Mouse (Mus musculus): ENCODE data around the gene Daam2.

Gene Daam2

DNA sequence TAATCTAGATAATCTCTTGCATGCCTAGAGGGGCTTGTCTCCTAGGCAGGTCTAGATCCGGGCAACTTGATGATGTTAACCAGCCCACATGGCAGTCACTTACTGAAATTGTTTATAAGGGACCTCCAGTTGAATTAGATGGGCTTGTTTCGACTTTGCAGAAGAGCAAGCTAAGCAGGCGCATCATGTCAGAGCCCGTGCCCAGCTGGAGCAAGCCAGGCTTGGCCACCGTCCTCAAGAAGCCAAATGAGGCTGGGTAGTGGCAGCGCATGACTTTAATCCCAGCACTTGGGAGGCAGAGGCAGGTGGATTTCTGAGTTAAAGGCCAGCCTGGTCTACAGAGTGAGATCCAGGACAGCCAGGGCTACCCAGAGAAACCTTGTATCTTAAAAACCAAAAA, 133.0 kb downstream of the Daam2 start:
- DNase-seq (ENCODE audit: low read depth): no peak

DNA sequence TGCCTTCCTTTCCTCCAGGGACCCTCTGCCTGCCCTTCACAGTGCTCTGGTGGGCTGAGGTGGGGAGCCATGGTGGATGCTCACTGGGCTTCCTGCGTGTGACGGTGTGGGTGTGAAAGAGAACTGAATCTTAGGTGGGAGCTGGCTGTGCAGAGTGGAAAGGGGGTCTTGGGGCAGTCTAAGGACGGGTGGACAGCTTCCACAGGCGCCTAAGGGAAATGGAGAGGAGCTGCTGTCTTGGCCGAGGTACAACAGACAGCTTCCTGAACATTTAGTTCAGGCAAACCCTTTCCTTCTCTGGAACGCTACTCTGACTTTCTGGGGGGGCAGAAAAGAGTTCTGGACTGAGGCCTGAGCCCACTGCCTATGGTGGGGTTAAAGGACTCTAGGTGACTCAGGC, 134.0 kb downstream of the Daam2 start:
- no peak for DNase-seq (ENCODE audit: low read depth)

DNA sequence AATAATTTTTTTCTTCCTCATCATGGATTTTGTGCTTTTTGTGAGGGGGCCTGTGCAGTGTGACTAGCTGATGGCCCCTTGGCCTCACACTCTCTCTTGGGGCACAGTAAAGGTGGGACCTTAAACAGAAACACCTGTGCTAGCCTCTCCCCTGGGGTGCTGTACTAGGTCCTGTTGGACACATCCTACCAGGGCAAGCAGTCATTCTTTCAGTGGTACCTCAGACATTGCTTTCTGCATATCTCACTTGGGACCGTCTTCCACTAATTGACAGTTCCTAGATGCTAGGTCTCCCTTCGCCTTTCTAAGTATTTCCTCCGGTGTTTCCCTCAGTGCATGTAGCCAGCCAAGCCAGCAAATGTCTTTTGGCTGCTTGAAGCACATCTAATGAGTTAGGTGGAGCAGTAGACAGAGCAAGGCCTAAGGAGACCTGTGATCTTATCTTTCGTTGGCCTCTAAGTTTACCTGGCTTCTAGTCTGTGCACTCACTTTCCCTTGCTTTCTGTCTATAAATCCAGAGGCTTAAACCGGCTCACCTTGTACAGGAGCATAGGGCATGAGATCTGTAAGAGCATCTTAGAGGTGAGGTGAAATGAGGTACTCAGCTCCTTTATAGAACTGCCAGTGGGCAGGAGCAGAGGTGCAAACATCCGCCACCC, 134.5 kb downstream of the Daam2 start:
- DNase-seq (ENCODE audit: low read depth): no peak

DNA sequence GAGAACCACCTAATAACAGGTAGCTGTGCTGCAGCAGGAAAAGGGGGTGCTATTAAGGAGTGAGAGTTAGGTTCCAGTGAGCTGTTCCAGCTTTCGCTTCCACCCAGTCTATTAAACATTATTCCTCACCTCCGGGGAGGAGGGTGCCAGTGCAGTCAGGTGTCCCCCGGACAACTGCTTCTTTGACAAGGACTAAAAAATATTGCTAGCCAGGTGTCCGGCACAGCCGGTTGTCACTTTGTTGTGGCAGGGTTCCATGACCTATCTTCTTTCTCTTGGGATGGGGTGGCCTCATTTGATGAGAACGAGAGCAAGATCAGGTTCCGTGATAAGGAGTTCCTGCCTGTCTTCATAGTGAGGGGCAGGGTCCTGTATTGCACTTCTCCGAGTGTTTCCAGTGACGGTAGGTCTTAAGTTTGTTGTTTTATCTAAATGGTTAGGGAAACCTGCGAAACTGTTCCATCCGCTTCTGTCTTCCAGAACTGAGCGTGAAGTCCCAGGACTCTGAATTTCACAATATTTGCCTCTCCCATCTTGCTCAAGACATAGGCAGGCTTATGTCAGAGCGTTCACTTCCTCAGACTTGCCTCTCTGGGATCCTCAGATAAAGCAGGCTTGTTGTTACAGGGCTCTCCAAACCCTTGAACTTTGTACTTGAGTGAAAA, 135.3 kb downstream of the Daam2 start:
- no peak for DNase-seq (ENCODE audit: low read depth)

DNA sequence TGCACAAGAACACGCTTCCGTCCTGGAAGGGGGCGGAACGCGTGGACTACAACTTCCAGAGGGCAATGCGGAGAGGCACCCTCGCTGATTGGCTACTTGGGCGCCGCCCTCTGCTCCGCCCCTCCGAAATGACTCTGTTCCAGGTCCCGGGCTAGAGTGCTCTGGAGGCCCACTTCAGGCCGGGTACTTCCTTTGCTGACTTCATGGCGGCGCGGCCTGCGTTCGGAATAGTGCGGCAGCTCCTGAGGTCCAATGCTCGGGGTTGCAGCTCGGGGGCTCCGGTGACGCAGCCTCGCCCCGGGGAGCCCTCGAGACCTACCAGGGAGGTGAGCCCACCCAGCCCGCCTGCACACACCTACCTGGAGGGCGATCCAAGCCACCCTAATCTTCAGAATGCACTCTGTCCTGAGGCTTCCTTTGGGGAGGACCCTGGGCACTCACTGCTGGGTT, 135.9 kb downstream of the Daam2 start, which contains the start of gene Mocs1:
Mocs1 (plus strand) TSS at position 124 of the 450 bp plus-strand sequence.
- DNase-seq (ENCODE audit: low read depth): peak; percentile 85

DNA sequence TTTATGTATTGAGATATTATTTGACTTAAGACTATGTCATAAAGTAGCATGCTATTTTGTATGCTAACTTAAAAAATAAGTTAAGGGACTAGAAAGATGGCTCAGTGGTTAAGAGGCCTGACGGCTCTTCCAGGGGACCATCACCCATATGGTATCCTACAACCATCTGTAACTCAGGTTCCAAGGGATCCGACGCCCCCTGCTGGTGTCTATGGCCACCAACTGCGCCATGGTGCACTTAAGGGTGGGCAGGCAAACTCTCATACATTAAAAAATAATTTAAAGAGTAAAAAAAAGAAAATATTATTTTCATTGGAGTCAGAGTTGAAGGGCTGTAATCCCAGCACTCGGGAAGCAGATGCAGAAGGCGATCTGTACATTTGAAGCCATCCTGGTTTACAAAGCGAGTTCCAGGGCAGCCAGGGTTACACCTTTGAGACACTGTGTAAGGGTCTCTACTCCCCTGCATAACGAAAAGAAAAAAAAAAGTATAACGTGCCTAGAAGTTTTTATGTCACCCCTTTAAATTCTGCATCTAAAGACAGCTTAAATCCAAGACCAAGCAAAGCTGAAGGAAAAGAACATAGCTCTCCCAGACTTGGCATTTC, 136.4 kb downstream of the Daam2 start:
- no peak for DNase-seq (ENCODE audit: low read depth)

DNA sequence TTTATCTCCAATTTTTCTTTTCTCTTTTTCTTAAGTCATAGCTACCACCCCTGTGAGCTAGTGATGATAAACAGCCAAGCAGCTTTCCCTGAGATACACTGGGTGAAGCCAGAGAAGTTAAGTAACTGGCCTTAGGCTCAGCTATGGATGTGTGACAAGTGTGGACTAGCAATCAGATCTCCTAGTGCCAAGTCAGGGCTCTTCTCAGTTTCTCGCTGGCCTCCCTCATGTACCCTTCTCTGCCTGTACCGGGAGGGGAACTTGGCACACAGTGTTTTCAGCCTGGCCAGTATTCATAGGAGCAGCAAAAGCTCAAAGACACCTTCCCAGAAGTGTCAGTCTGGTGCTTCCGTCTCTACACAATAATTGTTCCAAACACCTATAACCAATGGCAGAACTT, 140.3 kb downstream of the Daam2 start:
- no peak for DNase-seq (ENCODE audit: low read depth)

DNA sequence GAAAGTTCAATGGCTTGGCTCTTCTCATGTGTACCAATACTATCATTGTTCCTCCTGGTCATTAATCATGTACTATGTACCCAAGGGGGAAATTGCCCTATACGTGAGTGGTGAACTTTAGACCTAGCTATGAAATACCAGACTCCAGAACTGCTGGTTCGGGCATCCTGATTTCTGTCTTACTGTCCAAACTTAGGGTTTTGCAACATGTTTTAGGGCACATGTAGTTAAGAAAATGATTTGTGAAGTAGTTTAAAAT, 141.1 kb downstream of the Daam2 start:
- no peak for DNase-seq (ENCODE audit: low read depth)

DNA sequence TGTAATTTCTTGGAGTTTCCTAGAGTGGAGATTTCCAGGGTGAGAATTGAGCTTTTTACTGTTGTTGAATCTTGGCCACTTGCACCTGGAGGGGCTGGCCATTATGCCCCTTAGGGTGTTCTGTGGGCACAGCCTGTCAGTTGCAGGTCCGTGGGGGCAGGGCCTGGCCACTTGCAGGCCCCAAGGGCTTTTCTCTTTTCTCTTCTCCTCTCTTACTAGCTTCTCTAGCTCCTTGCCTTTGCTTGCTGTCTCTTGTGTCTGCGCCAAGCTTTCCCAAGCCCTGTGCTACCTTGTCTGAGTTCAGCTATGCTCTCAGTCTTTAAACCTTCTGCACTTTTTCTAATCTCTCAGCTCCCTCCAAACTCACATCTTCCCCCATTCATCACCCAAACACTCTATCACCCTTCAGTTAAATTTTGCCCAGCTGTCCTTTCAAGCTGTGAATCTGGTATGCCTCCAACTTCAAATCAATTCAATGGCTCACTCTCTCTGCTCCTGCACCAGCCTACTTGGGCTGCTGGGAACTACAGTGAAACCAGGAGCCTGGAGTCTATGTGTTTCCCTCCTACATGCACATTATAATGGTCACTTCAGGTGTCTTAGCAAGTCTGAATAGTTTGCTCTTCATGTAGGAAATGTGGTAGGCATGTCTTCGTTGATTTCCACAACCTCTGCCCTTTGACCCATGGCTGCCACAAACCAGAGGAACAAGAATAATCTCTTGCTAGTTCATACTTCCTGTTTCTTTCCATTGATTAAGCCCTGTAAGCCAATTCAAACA, 141.7 kb downstream of the Daam2 start:
- DNase-seq (ENCODE audit: low read depth): no peak

DNA sequence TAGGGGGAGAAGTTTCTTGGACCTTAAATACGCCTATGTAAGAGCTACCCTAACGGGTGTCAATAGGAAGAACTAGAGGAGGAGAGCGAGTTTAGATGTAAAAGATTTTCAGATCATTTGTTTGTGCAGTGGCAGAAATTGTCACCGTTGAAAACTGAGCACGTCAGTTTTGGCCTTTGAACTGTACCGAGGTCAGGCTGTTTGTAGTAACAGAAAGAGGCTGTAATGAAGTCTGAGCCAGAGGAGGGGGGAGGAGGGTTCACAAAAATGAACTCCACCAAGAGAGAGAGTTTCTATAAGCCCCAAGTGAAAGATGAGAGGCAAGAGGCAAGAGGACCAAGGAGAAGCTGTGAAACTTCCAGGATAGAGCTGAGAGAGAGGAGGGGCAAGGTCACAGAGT, 144.3 kb downstream of the Daam2 start:
- no peak for DNase-seq (ENCODE audit: low read depth)

DNA sequence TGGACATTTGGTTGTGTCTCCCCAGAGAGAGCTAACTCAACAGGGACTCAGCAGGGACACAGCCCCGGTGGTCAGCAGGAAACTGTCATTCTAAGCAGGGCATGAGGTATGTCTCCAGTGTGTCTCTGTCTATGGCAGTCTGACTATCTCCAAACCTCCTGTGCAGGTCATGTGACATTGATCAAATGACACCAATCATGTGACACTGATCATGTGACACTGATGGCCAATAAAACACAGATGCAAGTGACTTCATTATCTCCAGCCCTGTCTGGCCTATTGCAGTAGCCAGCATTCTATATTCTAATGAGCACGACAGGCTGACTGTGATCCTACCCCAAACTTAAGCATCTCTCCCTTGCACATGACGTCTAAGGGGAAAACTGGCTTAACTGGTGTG, 147.9 kb downstream of the Daam2 start:
- no peak for DNase-seq (ENCODE audit: low read depth)

DNA sequence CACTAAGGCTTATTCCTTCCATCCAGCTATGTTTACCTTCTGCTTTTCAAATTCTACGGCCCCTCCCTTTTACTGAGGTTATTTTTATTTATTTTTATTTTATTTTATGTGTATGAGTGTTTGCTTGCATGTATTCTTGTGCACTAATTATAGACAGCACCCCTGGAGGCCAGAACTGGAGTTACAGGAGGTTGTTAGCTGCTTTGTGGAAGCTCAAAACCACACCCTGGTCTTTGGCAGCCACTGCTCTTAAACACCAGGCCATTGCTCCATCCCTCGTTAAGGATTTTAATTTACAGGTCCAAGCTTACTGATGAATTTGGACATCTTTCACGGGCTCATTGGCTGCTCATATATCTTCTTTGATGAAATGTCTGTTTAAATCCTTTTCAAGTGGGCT, 150.6 kb downstream of the Daam2 start:
- no peak for DNase-seq (ENCODE audit: low read depth)

DNA sequence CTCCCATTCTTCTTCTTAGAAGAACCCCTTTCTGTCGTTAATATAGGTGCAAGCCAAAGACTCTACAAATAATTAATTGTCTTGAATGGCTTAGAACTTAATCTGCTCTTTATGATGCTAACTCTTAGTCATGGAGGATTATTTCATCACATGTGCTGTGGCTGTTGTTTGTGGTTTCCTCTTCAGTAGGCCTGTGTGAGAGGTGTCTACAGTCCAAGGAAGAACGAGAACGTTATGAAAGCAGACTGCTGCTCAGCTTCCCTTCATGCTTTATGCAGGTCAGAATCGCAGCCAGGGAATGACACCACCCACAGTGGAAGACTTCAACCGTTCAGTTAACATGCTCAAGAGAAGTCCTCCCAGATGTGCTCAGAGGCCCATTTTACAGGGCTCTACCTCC, 151.2 kb downstream of the Daam2 start:
- no peak for DNase-seq (ENCODE audit: low read depth)
